ENCODE assay signal across 8 mouse cellular contexts in genomic region chr12:69924012-69924411, GRCm38 (mm10). TPM values are rescaled to one million over a fixed set of nuclear protein-coding genes. Genes with fewer than 3 reads are reported as not detected.
A peak's percentile ranks its signal among the peaks of the same experiment; 100 is the strongest.
DNase-seq lines count a peak whose midpoint lies in the region; ATAC-seq and TF ChIP-seq lines count a peak whose summit lies in the region.

No protein-coding gene starts in this region.

- no peaks in the 10 kb centered on the region for H3K4me1 ChIP-seq in forebrain, embryonic 10.5 days
- H3K4me1 ChIP-seq in forebrain, embryonic 12.5 days, result no peaks in the 10 kb centered on the region
- H3K4me1 ChIP-seq in neural tube, embryonic 15.5 days, result no peaks in the 10 kb centered on the region
- no peaks in the 10 kb centered on the region for H3K4me1 ChIP-seq in hindbrain, postnatal 0 days (ENCODE audit: insufficient read depth, low read length)

- peak; percentile 22 for DNase-seq in forebrain, embryonic 10.5 days (ENCODE audit: extremely low spot score, low spot score)
- DNase-seq in neural tube, embryonic 10.5 days (ENCODE audit: extremely low spot score, low spot score), result peak; percentile 24
- peak; percentile 72 for DNase-seq in c-Kit-positive CD71-positive TER-119-positive erythroid progenitor cells, embryonic 14.5 days (ENCODE audit: low spot score)
- DNase-seq in hindbrain, postnatal 0 days (ENCODE audit: low spot score), result peak; percentile 55
- no peak for DNase-seq in ovary, postnatal 14 days (ENCODE audit: low spot score)

- peak; percentile 70 for TF ChIP-seq CTCF in hindbrain, postnatal 0 days (IDR thresholded peaks at IDR 0.05; ENCODE audit: low read depth)

- no peaks in the 10 kb centered on the region for H3K27me3 ChIP-seq in forebrain, embryonic 10.5 days (ENCODE audit: poor library complexity, severe bottlenecking)
- H3K27me3 ChIP-seq in forebrain, embryonic 12.5 days, result no peaks in the 10 kb centered on the region
- H3K27me3 ChIP-seq in neural tube, embryonic 15.5 days (replicated peaks), result no peaks in the 10 kb centered on the region
- no peaks in the 10 kb centered on the region for H3K27me3 ChIP-seq in hindbrain, postnatal 0 days (ENCODE audit: insufficient read depth, low read length)

- no peak for ATAC-seq in forebrain, embryonic 12.5 days (ENCODE audit: low FRiP score)
- ATAC-seq in neural tube, embryonic 15.5 days (ENCODE audit: low FRiP score), result no peak
- ATAC-seq in hindbrain, postnatal 0 days, result no peak
- peak; percentile 75 for ATAC-seq in megakaryocyte, adult 5-6 weeks (ENCODE audit: poor library complexity, severe bottlenecking)

- H3K9me3 ChIP-seq in forebrain, embryonic 10.5 days, result no peaks in the 10 kb centered on the region
- no peaks in the 10 kb centered on the region for H3K9me3 ChIP-seq in forebrain, embryonic 12.5 days
- H3K9me3 ChIP-seq in neural tube, embryonic 15.5 days (replicated peaks), result no peaks in the 10 kb centered on the region
- H3K9me3 ChIP-seq in hindbrain, postnatal 0 days (ENCODE audit: low read length), result no peaks in the 10 kb centered on the region

- H3K4me3 ChIP-seq in forebrain, embryonic 10.5 days, result no peak overlapping the region
- no peak overlapping the region for H3K4me3 ChIP-seq in forebrain, embryonic 12.5 days (replicated peaks)
- no peak overlapping the region for H3K4me3 ChIP-seq in neural tube, embryonic 15.5 days (replicated peaks)
- H3K4me3 ChIP-seq in hindbrain, postnatal 0 days (ENCODE audit: low read length), result no peak overlapping the region

- H3K4me2 ChIP-seq in forebrain, embryonic 12.5 days, result no peak overlapping the region
- no peak overlapping the region for H3K4me2 ChIP-seq in neural tube, embryonic 15.5 days
- H3K4me2 ChIP-seq in hindbrain, postnatal 0 days (ENCODE audit: low read depth, low read length), result no peak overlapping the region

- 16% methylated on average over 5 of the region's 5 CpGs for WGBS in forebrain, embryonic 10.5 days
- whole genome bisulfite sequencing in forebrain, embryonic 12.5 days, result 20% methylated on average over 5 of the region's 5 CpGs
- WGBS in neural tube, embryonic 15.5 days, result 14% methylated on average over 5 of the region's 5 CpGs
- 13% methylated on average over 5 of the region's 5 CpGs for WGBS in hindbrain, postnatal 0 days

- H3K36me3 ChIP-seq in forebrain, embryonic 10.5 days (replicated peaks), result no peaks in the 10 kb centered on the region
- H3K36me3 ChIP-seq in forebrain, embryonic 12.5 days (replicated peaks), result peaks cover 11% of the 10 kb centered on the region; the same call in 1 of the 2 replicates
- peaks cover 13% of the 10 kb centered on the region for H3K36me3 ChIP-seq in neural tube, embryonic 15.5 days
- H3K36me3 ChIP-seq in hindbrain, postnatal 0 days (ENCODE audit: insufficient read depth, low read length), result no peaks in the 10 kb centered on the region

- no peak overlapping the region for H3K27ac ChIP-seq in forebrain, embryonic 10.5 days
- no peak overlapping the region for H3K27ac ChIP-seq in forebrain, embryonic 12.5 days
- no peak overlapping the region for H3K27ac ChIP-seq in neural tube, embryonic 15.5 days (replicated peaks)
- no peak overlapping the region for H3K27ac ChIP-seq in hindbrain, postnatal 0 days

- H3K9ac ChIP-seq in forebrain, embryonic 12.5 days, result no peak overlapping the region
- H3K9ac ChIP-seq in neural tube, embryonic 15.5 days (replicated peaks), result no peak overlapping the region
- no peak overlapping the region for H3K9ac ChIP-seq in hindbrain, postnatal 0 days (replicated peaks; ENCODE audit: low read length)

RNA-seq across cellular contexts. Expression of gene Map4k5, which starts 31.0 kb away (rescaled TPM):
- polyA plus RNA-seq in forebrain, embryonic 10.5 days (2016; fragmentation: Nextera tagmentation; extraction: Ambion mirVana), result 23.5 and 24.6 TPM in 2 replicates
- polyA plus RNA-seq in forebrain, embryonic 12.5 days (2016; fragmentation: Nextera tagmentation; extraction: Ambion mirVana), result 36.7 and 36.8 TPM in 2 replicates
- polyA plus RNA-seq in neural tube, embryonic 15.5 days (2015; fragmentation: Nextera tagmentation; extraction: Ambion mirVana), result 25.4 and 25.8 TPM in 2 replicates
- 30.9 and 32.3 TPM in 2 replicates for total RNA-seq in hindbrain, postnatal 0 days (2014; rRNA removed)
- 17.1 and 19.5 TPM in 2 replicates for polyA plus RNA-seq in hindbrain, postnatal 0 days (2015; fragmentation: Nextera tagmentation; extraction: Ambion mirVana)
- total RNA-seq in megakaryocyte, adult 5-6 weeks (2015), result 12.4 and 12.9 TPM in 2 replicates
- total RNA-seq in megakaryocyte, adult 5-6 weeks (2017), result 14.1 and 18.2 TPM in 2 replicates

RNA-seq across cellular contexts. Expression of gene Atl1, which starts 31.6 kb away (rescaled TPM):
- polyA plus RNA-seq in forebrain, embryonic 10.5 days (2016; fragmentation: Nextera tagmentation; extraction: Ambion mirVana), result 10.0 and 12.7 TPM in 2 replicates
- 53.8 and 63.2 TPM in 2 replicates for polyA plus RNA-seq in forebrain, embryonic 12.5 days (2016; fragmentation: Nextera tagmentation; extraction: Ambion mirVana)
- 122 and 155 TPM in 2 replicates for polyA plus RNA-seq in neural tube, embryonic 15.5 days (2015; fragmentation: Nextera tagmentation; extraction: Ambion mirVana)
- total RNA-seq in hindbrain, postnatal 0 days (2014; rRNA removed), result 130 and 143 TPM in 2 replicates
- polyA plus RNA-seq in hindbrain, postnatal 0 days (2015; fragmentation: Nextera tagmentation; extraction: Ambion mirVana), result 145 and 151 TPM in 2 replicates
- total RNA-seq in megakaryocyte, adult 5-6 weeks (2015), result 0.75 and 0.98 TPM in 2 replicates
- 0.95 and 1.8 TPM in 2 replicates for total RNA-seq in megakaryocyte, adult 5-6 weeks (2017)
